Mouse (Mus musculus): ENCODE results near the gene Hist1h2ao.

DNA sequence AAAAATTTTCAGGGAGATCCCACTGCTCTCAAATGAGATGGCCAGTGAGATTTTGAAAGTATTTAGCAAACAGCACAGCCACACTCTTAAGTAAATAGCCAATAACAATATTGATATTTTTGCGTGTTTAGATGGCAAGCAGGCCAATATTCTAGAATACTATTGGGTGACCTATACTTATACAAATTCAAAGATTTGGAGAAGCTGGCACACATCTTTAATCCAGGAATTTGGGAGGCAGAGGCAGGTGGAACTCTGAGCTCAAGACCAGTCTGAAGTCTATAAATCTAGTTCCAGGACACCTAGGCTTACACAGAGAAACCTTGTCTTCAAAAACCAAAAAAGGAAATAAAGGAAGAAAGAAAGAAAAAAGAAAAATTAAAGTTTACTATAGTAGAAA lies 28.6 kb upstream of the Hist1h2ao start:
- TF ChIP-seq CTCF (IDR thresholded peaks at IDR 0.05; ENCODE audit: low read depth) (no peak), EP300 (optimal IDR thresholded peaks at IDR 0.05) (no peak)

Data from stomach, postnatal 0 days (tissue).